Mouse (Mus musculus) left cerebral cortex, adult 2 months (tissue): ENCODE results near the gene Fermt2. TPM values are rescaled to one million over a fixed set of nuclear protein-coding genes. Genes with fewer than 3 reads are reported as not detected.

Experiments used
- DNase-seq, 2 experiments: peaks; one replicate each; pipeline ENCODE4 v3.0.0; 2021 to 2022; ENCODE audit warnings: low spot score in 2 of 2, mixed read lengths in 1 of 2; ENCODE audit errors: extremely low spot score in 1 of 2
- H3K27ac ChIP-seq: fragments of 200-600 bp; 2 replicates; pipeline ENCODE4 v1.8.1; 2022
- H3K4me3 ChIP-seq: fragments of 200-600 bp; 2 replicates; pipeline ENCODE4 v1.8.1; 2022
- CTCF ChIP-seq: fragments of 200-600 bp; IDR thresholded peaks from 2 replicates; pipeline ENCODE4 v1.8.1; 2022; ENCODE audit warnings: antibody characterized with exemption, mild to moderate bottlenecking, moderate library complexity
- intact Hi-C: fragments of 180-260 bp; cut with DNase I; formaldehyde crosslinking; loops from one replicate; pipeline ENCODE4 v1.15.1; 2025
- total RNA-seq, 2 experiments: library from RNA; stranded (reverse); gene quantifications; 2 replicates each; pipeline ENCODE4 v1.2.3; 2021

The Fermt2 gene
- total RNA-seq, 2 experiments from 2014 or later = 98.1 to 105 TPM

DNA sequence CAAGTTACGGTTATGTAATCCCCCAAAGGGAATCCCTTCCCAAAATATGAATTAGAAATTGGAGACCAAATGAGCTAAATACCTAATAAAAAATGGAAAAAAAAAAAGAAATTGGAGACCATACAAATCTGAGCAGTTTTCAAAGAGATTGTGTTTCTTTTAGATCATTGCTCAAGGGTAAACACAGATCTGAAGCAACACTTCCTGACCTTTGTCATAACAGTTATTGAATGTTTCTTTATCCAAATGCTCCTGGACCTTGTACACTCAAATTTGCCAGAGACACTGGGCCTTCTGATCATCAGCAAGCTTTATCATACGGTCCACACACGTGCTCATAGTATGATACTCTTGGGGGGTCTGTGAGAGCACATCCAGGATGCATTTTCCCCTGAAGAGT, 111.4 kb downstream of the Fermt2 start:
- no peak for DNase-seq
- Histone ChIP-seq H3K4me3 (no peak overlapping the region), H3K27ac (no peak overlapping the region)
- TF ChIP-seq CTCF = no peak
- intact Hi-C loops = no loop called here

DNA sequence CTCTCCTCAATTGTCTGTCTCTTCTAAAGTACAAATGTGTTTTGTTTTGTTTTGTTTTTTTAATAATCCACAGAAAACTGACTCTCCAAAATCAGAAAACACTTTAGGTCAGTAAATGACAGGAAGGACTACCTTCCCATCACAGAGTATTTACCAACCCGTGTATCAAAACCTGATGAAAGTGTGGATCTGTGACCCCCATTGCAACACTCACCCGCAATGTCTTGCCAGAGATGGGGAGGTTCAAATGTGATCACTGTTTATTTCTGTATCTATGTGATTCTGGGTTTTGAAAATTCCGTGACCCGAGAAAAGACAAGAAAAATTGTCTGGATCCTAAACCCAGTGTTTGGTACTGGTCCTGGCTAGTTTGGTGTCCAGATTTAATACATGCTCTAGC, 113.7 kb downstream of the Fermt2 start:
- intact Hi-C loops = no loop called here
- no peak for DNase-seq
- Histone ChIP-seq H3K4me3 (no peak overlapping the region), H3K27ac (no peak overlapping the region)
- no peak for TF ChIP-seq CTCF

Other genes starting within 250 kb of the Fermt2 start
- 10 to 100 TPM; 43.8 to 49.4 TPM for gene Ero1l, start 211.3 kb downstream of the Fermt2 start, total RNA-seq
- 100 to 1,000 TPM in 1 of 2 experiments, 10 to 100 TPM in 1; 90.1 to 102 TPM for gene Psmc6, start 200.3 kb downstream of the Fermt2 start, total RNA-seq
- gene Styx, start 179.0 kb downstream of the Fermt2 start, total RNA-seq = 10 to 100 TPM; 11.0 to 14.3 TPM
- gene Gnpnat1, start 125.2 kb downstream of the Fermt2 start, total RNA-seq = 10 to 100 TPM; 14.7 to 18.8 TPM
- gene Ddhd1, start 128.0 kb upstream of the Fermt2 start, total RNA-seq = 10 to 100 TPM; 79.7 to 82.8 TPM